Mouse (Mus musculus): ENCODE results near the gene Strip2. TPM values are rescaled to one million over a fixed set of nuclear protein-coding genes. Genes with fewer than 3 reads are reported as not detected.

Strip2 gene
- polyA plus RNA-seq, 1 experiment = 1.4 TPM

GRCm38 (mm10) chr6:29904281-29904680, 12.5 kb upstream of the Strip2 start:
- Histone ChIP-seq H3K27me3 (replicated peaks; ENCODE audit: control insufficient read depth, insufficient read depth, low read length) (no peaks in the 10 kb centered on the region), H3K27ac (ENCODE audit: insufficient read depth, low read depth, low read length) (no peak overlapping the region)
- 78% methylated on average over 3 of the region's 3 CpGs for WGBS

GRCm38 (mm10) chr6:29910631-29911030, 6.2 kb upstream of the Strip2 start:
- 92% methylated on average over 3 of the region's 3 CpGs for WGBS
- H3K36me3 ChIP-seq (ENCODE audit: control insufficient read depth, insufficient read depth, low read length) = peaks cover 3% of the 10 kb centered on the region; the same call in 1 of the 2 replicates
- H3K27ac ChIP-seq (ENCODE audit: insufficient read depth, low read depth, low read length) = no peak overlapping the region
- no peak overlapping the region for H3K4me3 ChIP-seq (ENCODE audit: insufficient read depth, low read depth, low read length)
- no peaks in the 10 kb centered on the region for H3K4me1 ChIP-seq (ENCODE audit: control insufficient read depth, insufficient read depth, low read length)
- DNase-seq = no peak
- TF ChIP-seq POLR2A (IDR thresholded peaks at IDR 0.05; ENCODE audit: low read depth, low read length) (no peak), CTCF (conservative IDR thresholded peaks at IDR 0.05; ENCODE audit: insufficient read depth, insufficient read length, low read depth, low read length) (no peak)
- no peaks in the 10 kb centered on the region for H3K27me3 ChIP-seq (replicated peaks; ENCODE audit: control insufficient read depth, insufficient read depth, low read length)

More at GRCm38 (mm10) chr6:29904281-29904680, 12.5 kb upstream of the Strip2 start:
- no peak overlapping the region for H3K4me3 ChIP-seq (ENCODE audit: insufficient read depth, low read depth, low read length)
- peaks cover 8% of the 10 kb centered on the region for H3K36me3 ChIP-seq (ENCODE audit: control insufficient read depth, insufficient read depth, low read length)
- no peak for DNase-seq
- TF ChIP-seq CTCF (conservative IDR thresholded peaks at IDR 0.05; ENCODE audit: insufficient read depth, insufficient read length, low read depth, low read length) (no peak), POLR2A (IDR thresholded peaks at IDR 0.05; ENCODE audit: low read depth, low read length) (no peak)
- H3K4me1 ChIP-seq (ENCODE audit: control insufficient read depth, insufficient read depth, low read length) = no peaks in the 10 kb centered on the region

- H3K4me3 ChIP-seq (ENCODE audit: insufficient read depth, low read depth, low read length) = no peak overlapping the region
- H3K4me1 ChIP-seq (ENCODE audit: control insufficient read depth, insufficient read depth, low read length) = peaks cover 6% of the 10 kb centered on the region; the same call in 1 of the 2 replicates
- no peaks in the 10 kb centered on the region; the same call in 1 of the 2 replicates for H3K27me3 ChIP-seq (replicated peaks; ENCODE audit: control insufficient read depth, insufficient read depth, low read length)
- TF ChIP-seq CTCF (conservative IDR thresholded peaks at IDR 0.05; ENCODE audit: insufficient read depth, insufficient read length, low read depth, low read length) (no peak), POLR2A (IDR thresholded peaks at IDR 0.05; ENCODE audit: low read depth, low read length) (no peak)
- no peak for DNase-seq
- H3K27ac ChIP-seq (ENCODE audit: insufficient read depth, low read depth, low read length) = no peak overlapping the region
- 49% methylated on average over 1 of the region's 1 CpGs for WGBS
- H3K36me3 ChIP-seq (ENCODE audit: control insufficient read depth, insufficient read depth, low read length) = peaks cover 3% of the 10 kb centered on the region; the same call in 1 of the 2 replicates
Observed at GRCm38 (mm10) chr6:29913673-29914072, 3.1 kb upstream of the Strip2 start.

- Histone ChIP-seq H3K27ac (ENCODE audit: insufficient read depth, low read depth, low read length) (no peak overlapping the region), H3K4me3 (ENCODE audit: insufficient read depth, low read depth, low read length) (no peak overlapping the region), H3K4me1 (ENCODE audit: control insufficient read depth, insufficient read depth, low read length) (peaks cover 6% of the 10 kb centered on the region; the same call in 1 of the 2 replicates), H3K36me3 (ENCODE audit: control insufficient read depth, insufficient read depth, low read length) (peaks cover 3% of the 10 kb centered on the region; the same call in 1 of the 2 replicates), H3K27me3 (replicated peaks; ENCODE audit: control insufficient read depth, insufficient read depth, low read length) (no peaks in the 10 kb centered on the region; the same call in 1 of the 2 replicates)
- TF ChIP-seq POLR2A (IDR thresholded peaks at IDR 0.05; ENCODE audit: low read depth, low read length) = no peak
- TF ChIP-seq CTCF (conservative IDR thresholded peaks at IDR 0.05; ENCODE audit: insufficient read depth, insufficient read length, low read depth, low read length) = no peak
- no peak for DNase-seq
Observed at GRCm38 (mm10) chr6:29914136-29914535, 2.7 kb upstream of the Strip2 start.

- no peak overlapping the region for H3K4me3 ChIP-seq (ENCODE audit: insufficient read depth, low read depth, low read length)
- WGBS = 58% methylated on average over 9 of the region's 9 CpGs
- H3K4me1 ChIP-seq (ENCODE audit: control insufficient read depth, insufficient read depth, low read length) = peaks cover 6% of the 10 kb centered on the region; the same call in 1 of the 2 replicates
- no peaks in the 10 kb centered on the region; the same call in 1 of the 2 replicates for H3K27me3 ChIP-seq (replicated peaks; ENCODE audit: control insufficient read depth, insufficient read depth, low read length)
- no peak for TF ChIP-seq POLR2A (IDR thresholded peaks at IDR 0.05; ENCODE audit: low read depth, low read length)
- no peak for TF ChIP-seq CTCF (conservative IDR thresholded peaks at IDR 0.05; ENCODE audit: insufficient read depth, insufficient read length, low read depth, low read length)
- DNase-seq = no peak
- H3K27ac ChIP-seq (ENCODE audit: insufficient read depth, low read depth, low read length) = no peak overlapping the region
- H3K36me3 ChIP-seq (ENCODE audit: control insufficient read depth, insufficient read depth, low read length) = no peaks in the 10 kb centered on the region; the same call in 1 of the 2 replicates
Observed at GRCm38 (mm10) chr6:29915836-29916235, 976 bp upstream of the Strip2 start.

GRCm38 (mm10) chr6:29917383-29917720, 540 bp downstream of the Strip2 start:
- WGBS = 1% methylated on average over 21 of the region's 21 CpGs
- TF ChIP-seq CTCF (conservative IDR thresholded peaks at IDR 0.05; ENCODE audit: insufficient read depth, insufficient read length, low read depth, low read length) (no peak), POLR2A (IDR thresholded peaks at IDR 0.05; ENCODE audit: low read depth, low read length) (no peak)
- no peak for DNase-seq

GRCm38 (mm10) chr6:29917947-29918346, 1.1 kb downstream of the Strip2 start:
- no peak for DNase-seq
- Histone ChIP-seq H3K4me3 (ENCODE audit: insufficient read depth, low read depth, low read length) (0 out of 2 replicates have a peak overlapping the region, but pooled peaks have one; percentile 5), H3K36me3 (ENCODE audit: control insufficient read depth, insufficient read depth, low read length) (no peaks in the 10 kb centered on the region), H3K27ac (ENCODE audit: insufficient read depth, low read depth, low read length) (no peak overlapping the region), H3K27me3 (replicated peaks; ENCODE audit: control insufficient read depth, insufficient read depth, low read length) (no peaks in the 10 kb centered on the region; the same call in 1 of the 2 replicates), H3K4me1 (ENCODE audit: control insufficient read depth, insufficient read depth, low read length) (peaks cover 6% of the 10 kb centered on the region; the same call in 1 of the 2 replicates)
- TF ChIP-seq CTCF (conservative IDR thresholded peaks at IDR 0.05; ENCODE audit: insufficient read depth, insufficient read length, low read depth, low read length) (no peak), POLR2A (IDR thresholded peaks at IDR 0.05; ENCODE audit: low read depth, low read length) (no peak)
- 65% methylated on average over 4 of the region's 4 CpGs for WGBS

More at GRCm38 (mm10) chr6:29917383-29917720, 540 bp downstream of the Strip2 start:
- Histone ChIP-seq H3K27ac (ENCODE audit: insufficient read depth, low read depth, low read length) (no peak overlapping the region), H3K4me1 (ENCODE audit: control insufficient read depth, insufficient read depth, low read length) (peaks cover 6% of the 10 kb centered on the region; the same call in 1 of the 2 replicates), H3K4me3 (ENCODE audit: insufficient read depth, low read depth, low read length) (peak overlapping the region; percentile 70), H3K36me3 (ENCODE audit: control insufficient read depth, insufficient read depth, low read length) (no peaks in the 10 kb centered on the region), H3K27me3 (replicated peaks; ENCODE audit: control insufficient read depth, insufficient read depth, low read length) (no peaks in the 10 kb centered on the region; the same call in 1 of the 2 replicates)

Data from kidney, adult 2 months (tissue).